Mouse (Mus musculus) E14TG2a.4 (cell line): ENCODE measurements around the gene Pif1.

Experiments
- CTCF ChIP-seq: conservative IDR thresholded peaks from 2 replicates; pipeline ENCODE4 v1.5.1; 2014; ENCODE audit warnings: low read length
- NANOG ChIP-seq: IDR thresholded peaks from 2 replicates; pipeline ENCODE4 v1.6.1; 2014; ENCODE audit warnings: borderline replicate concordance, low read length, mixed read lengths
- POU5F1 ChIP-seq: IDR thresholded peaks from 2 replicates; pipeline ENCODE4 v1.6.1; 2014; ENCODE audit warnings: low read length, borderline replicate concordance

DNA sequence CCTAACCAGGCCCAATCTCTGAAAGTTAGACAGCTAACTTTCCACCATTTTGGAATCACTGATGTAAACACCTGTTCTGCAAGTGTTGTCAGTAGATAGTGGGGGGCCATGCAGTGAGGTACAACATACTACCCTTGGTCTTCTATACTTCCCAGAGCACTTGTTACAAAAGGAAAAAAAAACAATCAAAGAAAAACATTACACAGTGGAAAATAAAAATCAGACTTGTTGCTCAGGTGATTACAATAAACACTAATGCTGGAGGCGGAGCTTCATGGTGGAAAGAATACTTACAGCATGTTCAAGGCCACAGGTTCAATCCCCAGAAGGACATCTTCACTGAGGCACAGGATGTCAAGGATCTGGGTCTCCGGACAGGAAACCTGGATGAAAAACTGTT, 34.2 kb upstream of the Pif1 start:
- TF ChIP-seq CTCF = no peak
- no peak for TF ChIP-seq NANOG
- TF ChIP-seq POU5F1 = no peak
